Mouse (Mus musculus): Measurements from ENCODE around the gene Zc3h4. TPM values are rescaled to one million over a fixed set of nuclear protein-coding genes. Genes with fewer than 3 reads are reported as not detected.

The Zc3h4 gene
- polyA plus RNA-seq, 1 experiment, result 24.8 TPM

GRCm38 (mm10) chr7:16412930-16413329, 12.2 kb downstream of the Zc3h4 start:
- TF ChIP-seq CEBPB (IDR thresholded peaks at IDR 0.05; ENCODE audit: insufficient read depth, poor library complexity, severe bottlenecking), result no peak
- TF ChIP-seq MAX (IDR thresholded peaks at IDR 0.05; ENCODE audit: low read depth), result no peak
- no peak for TF ChIP-seq REST (IDR thresholded peaks at IDR 0.05; ENCODE audit: insufficient read depth, insufficient read length)
- TF ChIP-seq POLR2AphosphoS2 (IDR thresholded peaks at IDR 0.05; ENCODE audit: insufficient read length, low read depth), result no peak
- no peak for TF ChIP-seq TCF12 (IDR thresholded peaks at IDR 0.05; ENCODE audit: insufficient read depth, poor library complexity, severe bottlenecking)
- TF ChIP-seq E2F4 (IDR thresholded peaks at IDR 0.05; ENCODE audit: insufficient read depth), result no peak
- TF ChIP-seq MYOD1 (IDR thresholded peaks at IDR 0.05; ENCODE audit: control insufficient read depth in 1 of 3, insufficient read length in 2 of 3, low read depth in 2 of 3), result peak in 1 of 3 experiments; percentile 65
- no peak for TF ChIP-seq POLR2A (IDR thresholded peaks at IDR 0.05; ENCODE audit: insufficient read length, low read depth)
- no peak for TF ChIP-seq TCF3 (IDR thresholded peaks at IDR 0.05; ENCODE audit: insufficient read length, low read depth)
- TF ChIP-seq SRF (IDR thresholded peaks at IDR 0.05; ENCODE audit: control insufficient read depth, insufficient read length, low read depth), result no peak
- peak in 1 of 3 experiments; percentile 36 for TF ChIP-seq MYOG (IDR thresholded peaks at IDR 0.05; ENCODE audit: control insufficient read depth in 1 of 3, insufficient read depth in 1 of 3, insufficient read length in 2 of 3, low read depth in 2 of 3)
- no peak for TF ChIP-seq USF1 (IDR thresholded peaks at IDR 0.05; ENCODE audit: low read depth)
- H3K27me3 ChIP-seq (ENCODE audit: control insufficient read depth, insufficient read depth, insufficient read length), result no peaks in the 10 kb centered on the region
- no peaks in the 10 kb centered on the region for H3K36me3 ChIP-seq (ENCODE audit: control insufficient read depth, insufficient read depth)
- H3ac ChIP-seq (ENCODE audit: control insufficient read depth, insufficient read length), result no peak overlapping the region
- H3K4me3 ChIP-seq, result no peak overlapping the region
- peaks cover 34% of the 10 kb centered on the region for H3K79me2 ChIP-seq (ENCODE audit: control insufficient read depth, insufficient read depth)
- H3K4me2 ChIP-seq (ENCODE audit: low read depth), result no peak overlapping the region

DNA sequence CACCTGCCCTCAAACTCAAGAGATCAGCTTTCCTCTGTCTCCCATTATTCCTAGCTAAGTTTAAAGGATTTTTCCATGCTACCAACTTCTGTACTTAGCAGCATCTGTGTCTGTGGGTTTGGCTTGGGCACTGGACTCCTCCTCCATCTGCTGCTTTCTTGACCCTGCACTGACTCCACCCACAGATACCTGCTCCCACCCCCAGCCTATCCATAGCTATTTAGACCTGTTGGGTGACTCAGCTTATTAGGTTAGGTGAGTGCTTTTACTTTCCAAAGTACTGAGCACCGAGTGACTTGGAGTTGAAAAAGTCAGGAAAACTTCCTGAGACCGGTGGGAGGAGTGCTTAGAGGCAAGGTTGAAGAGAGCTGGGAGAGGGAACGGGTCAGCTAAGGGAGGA, 14.7 kb downstream of the Zc3h4 start:
- TF ChIP-seq CEBPB (IDR thresholded peaks at IDR 0.05; ENCODE audit: insufficient read depth, poor library complexity, severe bottlenecking), result no peak
- no peak for TF ChIP-seq TCF12 (IDR thresholded peaks at IDR 0.05; ENCODE audit: insufficient read depth, poor library complexity, severe bottlenecking)
- no peak for TF ChIP-seq POLR2A (IDR thresholded peaks at IDR 0.05; ENCODE audit: insufficient read length, low read depth)
- TF ChIP-seq E2F4 (IDR thresholded peaks at IDR 0.05; ENCODE audit: insufficient read depth), result no peak
- TF ChIP-seq SRF (IDR thresholded peaks at IDR 0.05; ENCODE audit: control insufficient read depth, insufficient read length, low read depth), result no peak
- TF ChIP-seq USF1 (IDR thresholded peaks at IDR 0.05; ENCODE audit: low read depth), result no peak
- TF ChIP-seq POLR2AphosphoS2 (IDR thresholded peaks at IDR 0.05; ENCODE audit: insufficient read length, low read depth), result no peak
- peaks cover 12% of the 10 kb centered on the region for H3K36me3 ChIP-seq (ENCODE audit: control insufficient read depth, insufficient read depth)

DNA sequence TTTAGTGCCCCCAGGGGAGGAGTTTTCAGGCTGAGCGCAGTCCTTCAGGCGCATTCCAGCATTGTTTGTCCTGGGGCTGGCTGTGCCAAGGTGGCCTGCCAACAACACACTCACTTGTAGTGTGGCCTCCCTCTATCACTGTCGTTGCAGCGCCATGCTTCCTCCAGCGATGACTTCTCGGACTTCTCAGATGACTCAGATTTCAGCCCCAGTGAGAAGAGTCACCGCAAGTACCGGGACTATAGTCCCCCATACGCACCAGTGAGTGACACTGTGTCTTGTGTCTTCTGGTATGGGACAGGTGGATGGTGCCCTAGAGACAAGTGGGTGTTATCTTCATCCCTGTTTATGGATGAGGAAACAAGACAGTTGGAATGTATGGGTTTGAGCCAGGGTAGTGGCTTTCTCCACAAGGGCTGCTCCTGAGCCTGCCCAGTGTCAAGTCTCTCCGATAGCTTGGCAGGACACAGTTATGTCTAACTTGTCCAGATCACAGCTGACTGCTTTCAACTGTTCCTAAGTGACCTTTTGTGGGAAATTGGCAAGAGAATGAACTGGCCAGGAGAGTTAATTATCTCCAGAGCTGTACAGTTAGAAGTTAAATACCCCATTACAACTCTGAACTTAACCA, 16.5 kb downstream of the Zc3h4 start:
- Histone ChIP-seq H3K79me2 (ENCODE audit: control insufficient read depth, insufficient read depth) (peaks cover 18% of the 10 kb centered on the region), H3K36me3 (ENCODE audit: control insufficient read depth, insufficient read depth) (peaks cover 12% of the 10 kb centered on the region), H3ac (ENCODE audit: control insufficient read depth, insufficient read length) (no peak overlapping the region), H3K4me2 (ENCODE audit: low read depth) (no peak overlapping the region), H3K27me3 (ENCODE audit: control insufficient read depth, insufficient read depth, insufficient read length) (no peaks in the 10 kb centered on the region), H3K4me3 (no peak overlapping the region)
- peak in 1 of 3 experiments; percentile 36 for TF ChIP-seq MYOD1 (IDR thresholded peaks at IDR 0.05; ENCODE audit: control insufficient read depth in 1 of 3, insufficient read length in 2 of 3, low read depth in 2 of 3)
- no peak for TF ChIP-seq TCF12 (IDR thresholded peaks at IDR 0.05; ENCODE audit: insufficient read depth, poor library complexity, severe bottlenecking)
- no peak for TF ChIP-seq USF1 (IDR thresholded peaks at IDR 0.05; ENCODE audit: low read depth)
- peak in 1 of 3 experiments; percentile 12 for TF ChIP-seq MYOG (IDR thresholded peaks at IDR 0.05; ENCODE audit: control insufficient read depth in 1 of 3, insufficient read depth in 1 of 3, insufficient read length in 2 of 3, low read depth in 2 of 3)

More for the DNA sequence above, 14.7 kb downstream of the Zc3h4 start:
- no peak overlapping the region for H3ac ChIP-seq (ENCODE audit: control insufficient read depth, insufficient read length)
- no peaks in the 10 kb centered on the region for H3K27me3 ChIP-seq (ENCODE audit: control insufficient read depth, insufficient read depth, insufficient read length)
- peaks cover 23% of the 10 kb centered on the region for H3K79me2 ChIP-seq (ENCODE audit: control insufficient read depth, insufficient read depth)
- no peak overlapping the region for H3K4me3 ChIP-seq
- no peak overlapping the region for H3K4me2 ChIP-seq (ENCODE audit: low read depth)

DNA sequence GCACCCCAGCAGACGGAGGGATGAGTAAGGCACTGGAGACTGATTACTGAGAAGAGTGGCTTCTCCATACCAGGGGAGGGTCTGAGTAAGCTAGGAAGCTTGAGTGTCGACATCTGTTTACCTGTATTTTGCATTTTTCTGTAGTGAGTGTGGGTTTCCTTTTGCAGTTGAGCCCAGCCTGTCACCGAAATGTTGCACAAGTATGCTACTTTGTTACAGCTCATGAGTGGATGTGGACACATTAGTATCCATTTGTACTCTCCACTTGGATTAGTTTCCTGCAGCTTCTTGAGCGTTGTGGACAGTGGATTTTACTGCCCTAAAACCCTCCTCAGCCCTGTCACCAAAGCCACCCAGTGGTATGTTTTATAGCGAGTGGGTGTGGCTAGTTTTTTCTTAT, 18.0 kb downstream of the Zc3h4 start:
- H3K4me3 ChIP-seq, result no peak overlapping the region
- no peak overlapping the region for H3ac ChIP-seq (ENCODE audit: control insufficient read depth, insufficient read length)
- H3K27me3 ChIP-seq (ENCODE audit: control insufficient read depth, insufficient read depth, insufficient read length), result no peaks in the 10 kb centered on the region
- H3K36me3 ChIP-seq (ENCODE audit: control insufficient read depth, insufficient read depth), result peaks cover 24% of the 10 kb centered on the region
- H3K79me2 ChIP-seq (ENCODE audit: control insufficient read depth, insufficient read depth), result peaks cover 6% of the 10 kb centered on the region
- H3K4me2 ChIP-seq (ENCODE audit: low read depth), result no peak overlapping the region
- no peak for TF ChIP-seq POLR2AphosphoS2 (IDR thresholded peaks at IDR 0.05; ENCODE audit: insufficient read length, low read depth)

- Histone ChIP-seq H3ac (ENCODE audit: control insufficient read depth, insufficient read length) (no peak overlapping the region), H3K27me3 (ENCODE audit: control insufficient read depth, insufficient read depth, insufficient read length) (no peaks in the 10 kb centered on the region), H3K4me3 (no peak overlapping the region), H3K36me3 (ENCODE audit: control insufficient read depth, insufficient read depth) (peaks cover 38% of the 10 kb centered on the region), H3K79me2 (ENCODE audit: control insufficient read depth, insufficient read depth) (no peaks in the 10 kb centered on the region), H3K4me2 (ENCODE audit: low read depth) (no peak overlapping the region)
- TF ChIP-seq MYOD1 (IDR thresholded peaks at IDR 0.05; ENCODE audit: control insufficient read depth in 1 of 3, insufficient read length in 2 of 3, low read depth in 2 of 3) (no peak), USF1 (IDR thresholded peaks at IDR 0.05; ENCODE audit: low read depth) (no peak), REST (IDR thresholded peaks at IDR 0.05; ENCODE audit: insufficient read depth, insufficient read length) (no peak), E2F4 (IDR thresholded peaks at IDR 0.05; ENCODE audit: insufficient read depth) (no peak), TCF12 (IDR thresholded peaks at IDR 0.05; ENCODE audit: insufficient read depth, poor library complexity, severe bottlenecking) (no peak), CEBPB (IDR thresholded peaks at IDR 0.05; ENCODE audit: insufficient read depth, poor library complexity, severe bottlenecking) (no peak), MYOG (IDR thresholded peaks at IDR 0.05; ENCODE audit: control insufficient read depth in 1 of 3, insufficient read depth in 1 of 3, insufficient read length in 2 of 3, low read depth in 2 of 3) (no peak), SRF (IDR thresholded peaks at IDR 0.05; ENCODE audit: control insufficient read depth, insufficient read length, low read depth) (no peak), POLR2AphosphoS2 (IDR thresholded peaks at IDR 0.05; ENCODE audit: insufficient read length, low read depth) (no peak)
Measured at GRCm38 (mm10) chr7:16420493-16421118, 19.9 kb downstream of the Zc3h4 start.
